In genomic region chr1:189887518-189887917, GRCm38 (mm10) we compare ENCODE assay signal across 8 mouse cellular contexts. TPM values are rescaled to one million over a fixed set of nuclear protein-coding genes. Genes with fewer than 3 reads are reported as not detected.
DNase-seq lines count a peak whose midpoint lies in the region; ATAC-seq and TF ChIP-seq lines count a peak whose summit lies in the region.

No protein-coding gene starts in this region.

- no peak overlapping the region for H3K4me3 ChIP-seq in E14TG2a.4 (replicated peaks; ENCODE audit: low read length)
- no peak overlapping the region for H3K4me3 ChIP-seq in embryonic facial prominence, embryonic 14.5 days (ENCODE audit: low read depth, low read length)
- no peak overlapping the region for H3K4me3 ChIP-seq in heart, embryonic 15.5 days
- H3K4me3 ChIP-seq in lung, embryonic 15.5 days: no peak overlapping the region

- no peaks in the 10 kb centered on the region for H3K27me3 ChIP-seq in E14TG2a.4 (ENCODE audit: insufficient read depth, low read length)
- H3K27me3 ChIP-seq in embryonic facial prominence, embryonic 14.5 days (replicated peaks; ENCODE audit: control insufficient read depth, insufficient read depth, low read length): no peaks in the 10 kb centered on the region
- H3K27me3 ChIP-seq in heart, embryonic 15.5 days: no peaks in the 10 kb centered on the region
- no peaks in the 10 kb centered on the region for H3K27me3 ChIP-seq in lung, embryonic 15.5 days

- H3K9ac ChIP-seq in embryonic facial prominence, embryonic 14.5 days (ENCODE audit: low read depth, low read length): no peak overlapping the region
- H3K9ac ChIP-seq in heart, embryonic 15.5 days: no peak overlapping the region
- no peak overlapping the region for H3K9ac ChIP-seq in lung, embryonic 15.5 days

- H3K9me3 ChIP-seq in E14TG2a.4 (ENCODE audit: low read length): no peaks in the 10 kb centered on the region
- H3K9me3 ChIP-seq in embryonic facial prominence, embryonic 14.5 days (ENCODE audit: control insufficient read depth, low read length): no peaks in the 10 kb centered on the region
- no peaks in the 10 kb centered on the region for H3K9me3 ChIP-seq in heart, embryonic 15.5 days (replicated peaks)
- no peaks in the 10 kb centered on the region for H3K9me3 ChIP-seq in lung, embryonic 15.5 days

- H3K4me2 ChIP-seq in embryonic facial prominence, embryonic 14.5 days (ENCODE audit: low read depth, low read length): no peak overlapping the region
- H3K4me2 ChIP-seq in heart, embryonic 15.5 days: no peak overlapping the region
- no peak overlapping the region for H3K4me2 ChIP-seq in lung, embryonic 15.5 days

- ATAC-seq in embryonic facial prominence, embryonic 14.5 days (ENCODE audit: low read depth): peak; percentile 71
- peak; percentile 54; the same call in 1 of the 2 replicates for ATAC-seq in heart, embryonic 15.5 days (replicated peaks; ENCODE audit: insufficient number of reproducible peaks, insufficient read depth, low FRiP score, low read depth)
- peak; percentile 48; the same call in 1 of the 2 replicates for ATAC-seq in lung, embryonic 15.5 days (ENCODE audit: borderline replicate concordance, extremely low read depth, low FRiP score, low TSS enrichment)

- peak; percentile 64 for TF ChIP-seq CTCF in E14TG2a.4 (conservative IDR thresholded peaks at IDR 0.05; ENCODE audit: low read length)

- peaks cover 84% of the 10 kb centered on the region for H3K4me1 ChIP-seq in E14TG2a.4 (replicated peaks; ENCODE audit: low read depth, low read length)
- H3K4me1 ChIP-seq in embryonic facial prominence, embryonic 14.5 days (ENCODE audit: control insufficient read depth, insufficient read depth, low read length): no peaks in the 10 kb centered on the region
- H3K4me1 ChIP-seq in heart, embryonic 15.5 days (replicated peaks): peaks cover 29% of the 10 kb centered on the region
- H3K4me1 ChIP-seq in lung, embryonic 15.5 days: no peaks in the 10 kb centered on the region

- H3K27ac ChIP-seq in embryonic facial prominence, embryonic 14.5 days (replicated peaks; ENCODE audit: low read depth, low read length): no peak overlapping the region
- peak overlapping the region; percentile 62 for H3K27ac ChIP-seq in heart, embryonic 15.5 days
- no peak overlapping the region for H3K27ac ChIP-seq in lung, embryonic 15.5 days

- peak; percentile 70 for DNase-seq in adrenal gland, postnatal 25 days
- peak; percentile 67 for DNase-seq in embryonic facial prominence, embryonic 14.5 days (ENCODE audit: low spot score)
- peak; percentile 79 for DNase-seq in kidney, postnatal 10 days
- peak; percentile 40 for DNase-seq in retina, adult 2 months (ENCODE audit: low read depth, low spot score)
- no peak for DNase-seq in T-cell, adult 2 months (ENCODE audit: low spot score)

- H3K36me3 ChIP-seq in E14TG2a.4 (ENCODE audit: insufficient read depth, low read length): peaks cover 28% of the 10 kb centered on the region
- H3K36me3 ChIP-seq in embryonic facial prominence, embryonic 14.5 days (ENCODE audit: control insufficient read depth, insufficient read depth, low read length): peaks cover 12% of the 10 kb centered on the region; the same call in 1 of the 2 replicates
- H3K36me3 ChIP-seq in heart, embryonic 15.5 days: peaks cover 38% of the 10 kb centered on the region
- H3K36me3 ChIP-seq in lung, embryonic 15.5 days: peaks cover 6% of the 10 kb centered on the region

- 28% methylated on average over 7 of the region's 7 CpGs for WGBS in embryonic facial prominence, embryonic 14.5 days
- WGBS in heart, embryonic 15.5 days: 29% methylated on average over 7 of the region's 7 CpGs
- 26% methylated on average over 7 of the region's 7 CpGs for WGBS in lung, embryonic 15.5 days

RNA-seq across cellular contexts. Expression of gene Smyd2, which starts 34.6 kb away (rescaled TPM):
- total RNA-seq in adrenal gland, postnatal 25 days (2021): 74.5 and 80.8 TPM in 2 replicates
- 97.4 and 104 TPM in 2 replicates for polyA plus RNA-seq in embryonic facial prominence, embryonic 14.5 days (2014; fragmentation: Nextera tagmentation; extraction: Ambion mirVana)
- polyA plus RNA-seq in heart, embryonic 15.5 days (2015; fragmentation: Nextera tagmentation; extraction: Ambion mirVana): 208 and 210 TPM in 2 replicates
- polyA plus RNA-seq in lung, embryonic 15.5 days (2015; fragmentation: Nextera tagmentation; extraction: Ambion mirVana): 98.5 and 99.1 TPM in 2 replicates
